Mouse (Mus musculus) ovary, postnatal 36 days (tissue): ENCODE results near the gene Capg.

ENCODE experiments used
- DNase-seq: peaks from one replicate; pipeline ENCODE4 v3.0.0; 2022; ENCODE audit warnings: low spot score, mixed read lengths

Capg gene

DNA sequence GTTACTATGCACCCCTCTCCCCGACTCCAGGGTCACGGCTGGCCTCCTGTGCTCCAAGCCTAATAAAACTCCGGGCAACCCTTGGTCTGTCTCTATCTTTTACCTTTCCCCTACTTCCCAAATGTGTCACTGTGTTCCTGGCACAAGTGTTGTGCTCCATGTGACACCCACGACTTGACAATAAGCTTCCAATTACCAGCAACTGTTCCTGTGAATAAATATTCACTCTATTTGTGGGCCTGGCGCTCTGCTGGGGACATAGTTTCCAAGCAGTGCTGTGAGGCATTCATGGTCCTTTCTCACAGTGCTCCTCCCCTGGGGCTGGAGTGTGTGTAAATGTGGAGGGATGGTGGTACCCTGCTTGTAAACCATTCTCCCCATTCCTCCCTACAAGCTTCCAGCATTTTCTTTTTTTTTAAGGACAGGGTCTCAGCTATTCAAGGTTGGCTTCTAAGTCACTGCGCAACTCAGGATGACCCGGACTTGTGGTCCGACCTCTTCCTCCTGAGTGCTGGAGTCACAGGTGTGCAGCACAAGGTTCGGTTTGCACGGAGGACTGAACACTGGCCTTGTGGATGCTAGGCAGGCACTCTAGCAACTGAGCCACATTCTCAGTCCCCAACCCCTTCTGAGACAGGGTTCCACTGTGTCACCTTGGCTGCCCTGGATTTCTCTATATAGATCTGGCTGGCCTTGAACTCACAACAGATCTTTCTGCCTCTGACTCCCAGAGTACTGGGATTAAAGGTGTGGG lies 26.6 kb downstream of the Capg start:
- DNase-seq = no peak

DNA sequence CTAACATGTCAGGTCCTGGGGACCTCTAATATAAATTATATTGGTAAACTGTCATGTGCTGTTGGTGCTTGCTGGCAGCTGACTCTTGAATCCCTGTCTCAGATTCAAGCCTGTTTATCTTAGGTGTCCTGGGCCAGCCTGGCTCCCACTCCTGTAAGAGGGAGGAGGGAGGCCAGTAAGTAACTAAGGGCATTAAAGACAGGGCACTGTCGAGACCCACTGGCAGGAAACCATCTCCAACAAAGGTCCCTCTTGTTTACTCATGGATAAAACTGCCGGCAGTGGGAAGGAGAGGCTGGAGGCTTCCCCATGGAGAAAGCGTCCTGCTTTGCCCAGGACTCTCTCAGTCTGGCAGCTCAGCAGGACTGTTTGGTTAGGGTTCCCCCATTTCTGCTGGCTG lies 27.6 kb downstream of the Capg start:
- DNase-seq = no peak

DNA sequence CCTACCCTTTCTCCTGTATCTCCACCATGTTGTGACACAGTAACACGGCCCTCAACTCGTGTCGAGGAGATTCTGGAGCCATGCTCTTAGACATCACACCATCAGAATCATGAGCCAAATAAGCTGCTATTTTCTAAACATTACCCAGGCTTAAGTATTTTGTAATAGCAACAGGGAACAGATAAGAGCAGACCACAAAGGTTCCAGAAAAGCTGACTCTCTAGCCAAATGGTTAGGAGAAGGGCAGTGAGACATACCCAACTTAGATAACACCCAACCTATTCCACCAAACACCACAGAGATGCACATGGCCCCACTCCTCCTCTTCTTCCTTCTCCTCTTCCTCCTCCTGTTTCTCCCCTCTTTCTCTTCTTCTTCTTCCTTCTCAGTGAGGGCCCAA lies 31.9 kb downstream of the Capg start:
- DNase-seq = no peak

- DNase-seq = no peak
Measured at GRCm38 (mm10) chr6:72581625-72582382, 37.6 kb downstream of the Capg start.

GRCm38 (mm10) chr6:72583211-72583839 lies 39.1 kb downstream of the Capg start:
- no peak for DNase-seq

GRCm38 (mm10) chr6:72584154-72584553 lies 40.0 kb downstream of the Capg start:
- DNase-seq = no peak

- no peak for DNase-seq
Measured at GRCm38 (mm10) chr6:72586701-72587100, 42.5 kb downstream of the Capg start.

GRCm38 (mm10) chr6:72588307-72588706 lies 44.1 kb downstream of the Capg start:
- DNase-seq = no peak

DNA sequence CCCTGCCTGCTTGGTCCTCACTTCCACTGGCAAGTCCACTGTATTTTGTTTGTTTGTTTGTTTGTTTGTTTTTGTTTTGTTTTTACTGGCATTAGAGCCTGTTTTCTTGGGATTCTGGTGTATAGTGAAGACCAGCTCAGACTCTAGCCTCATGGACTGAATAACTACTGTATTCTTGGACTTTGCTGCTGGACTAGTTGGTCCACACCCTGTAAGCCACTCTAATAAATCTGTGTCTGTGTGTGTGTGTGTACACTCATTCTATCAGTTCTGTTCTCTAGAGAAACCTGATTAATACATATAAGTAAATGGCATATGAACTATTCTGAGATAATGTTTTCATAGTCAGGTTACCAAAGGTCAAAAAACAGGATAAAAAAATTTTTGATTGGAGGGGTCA lies 45.9 kb downstream of the Capg start:
- no peak for DNase-seq

DNA sequence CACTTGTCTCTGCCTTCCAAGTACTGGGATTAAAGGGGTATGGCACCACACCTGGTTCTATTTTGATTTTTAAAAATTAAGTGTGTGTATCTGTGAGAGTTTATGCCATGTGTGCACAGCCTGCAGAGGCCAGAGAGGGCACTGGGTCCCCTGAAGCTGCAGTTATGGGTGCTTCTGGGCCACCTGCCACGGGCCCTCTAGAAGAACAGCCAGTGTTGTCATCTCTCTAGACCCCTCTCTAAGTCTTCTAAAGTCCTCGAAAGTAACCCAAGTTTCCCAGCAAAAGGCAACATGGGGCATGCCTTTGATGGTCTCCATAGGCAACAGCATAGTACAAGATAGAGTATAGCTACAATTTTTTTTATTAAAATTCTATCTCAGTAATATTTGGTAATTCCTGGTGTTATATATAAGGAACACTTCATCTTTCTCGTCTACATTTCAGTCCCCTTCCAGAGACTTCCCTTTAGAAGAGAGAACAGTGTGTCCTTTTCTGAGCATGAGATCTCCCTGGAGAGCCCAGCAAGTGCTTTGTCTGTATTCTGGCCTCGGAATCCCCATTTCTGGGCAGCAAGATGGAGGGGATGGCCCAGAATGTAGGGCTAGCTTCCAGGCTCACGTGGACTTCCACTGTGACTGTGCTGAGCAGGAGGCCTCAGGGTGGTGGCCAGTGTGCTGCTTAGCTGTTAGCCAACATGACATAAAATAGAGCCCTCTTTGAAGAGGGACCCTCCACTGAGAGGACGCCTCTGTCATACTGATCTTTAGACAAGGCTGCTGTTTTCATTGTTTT lies 49.0 kb downstream of the Capg start:
- DNase-seq = no peak

DNA sequence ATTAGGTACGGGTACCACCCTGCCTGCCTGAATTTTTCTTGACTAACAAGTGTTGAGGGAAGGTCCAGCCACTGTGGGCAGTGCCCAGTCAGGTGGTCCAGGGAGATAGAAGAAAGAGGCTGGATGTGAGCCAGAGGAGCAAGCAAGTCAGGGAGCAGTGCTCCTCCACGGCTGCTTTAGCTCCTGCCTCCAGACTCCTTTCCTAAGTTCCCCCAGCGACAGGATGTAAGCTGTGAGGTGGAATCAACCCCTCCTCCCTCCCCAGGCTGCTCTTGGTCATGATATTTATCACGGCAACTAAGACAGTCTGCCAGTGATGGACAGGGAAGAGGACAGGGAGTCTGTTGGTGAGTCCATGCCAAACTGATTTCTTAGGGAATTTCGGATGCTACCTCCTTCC lies 49.7 kb downstream of the Capg start:
- DNase-seq = no peak

- DNase-seq = no peak
Measured at GRCm38 (mm10) chr6:72597083-72597874, 53.1 kb downstream of the Capg start.

DNA sequence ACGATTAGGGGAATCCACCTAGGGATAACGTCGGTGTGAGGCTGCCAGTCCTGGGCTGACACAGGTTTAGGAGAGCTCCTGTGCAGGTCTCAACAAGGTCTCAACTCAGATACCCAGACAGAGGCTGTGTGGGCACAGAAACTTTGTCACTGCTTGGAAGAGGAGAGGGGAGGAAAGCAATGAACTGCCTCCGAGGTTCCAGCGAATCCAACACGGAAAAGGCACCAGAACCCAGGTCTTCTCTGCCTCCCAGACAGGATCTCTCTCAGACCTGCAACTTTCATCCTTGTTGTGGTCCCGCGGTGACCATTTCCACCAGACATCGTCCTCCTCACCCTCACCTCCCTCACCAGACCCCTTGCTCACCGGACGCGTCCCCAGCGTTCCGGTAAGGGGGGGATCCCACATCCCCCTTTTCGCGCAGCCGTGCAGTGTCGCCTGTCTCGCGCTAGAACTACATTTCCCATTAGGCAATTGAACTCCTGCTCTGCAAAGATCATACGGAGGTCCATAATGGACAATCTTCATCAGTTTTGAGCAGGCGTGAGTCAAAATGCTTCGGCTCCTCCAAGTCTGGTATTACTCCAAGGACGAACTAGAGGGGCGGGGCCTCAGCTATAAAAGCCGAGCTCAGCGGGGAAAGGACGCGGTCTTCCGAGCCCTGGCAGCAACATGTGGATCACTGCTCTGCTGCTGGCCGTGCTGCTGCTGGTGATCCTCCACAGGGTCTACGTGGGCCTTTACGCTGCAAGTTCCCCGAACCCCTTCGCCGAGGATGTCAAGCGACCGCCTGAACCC lies 54.0 kb downstream of the Capg start, which contains the start of the genes Elmod3 and Retsat:
Gene Elmod3 (minus strand): TSS at position 458 of the 798 bp plus-strand sequence.
Gene Retsat (plus strand): TSS at position 520 of the 798 bp plus-strand sequence.
- DNase-seq = peak; percentile 95

GRCm38 (mm10) chr6:72598791-72599557 lies 54.8 kb downstream of the Capg start:
- peak; percentile 54 for DNase-seq

DNA sequence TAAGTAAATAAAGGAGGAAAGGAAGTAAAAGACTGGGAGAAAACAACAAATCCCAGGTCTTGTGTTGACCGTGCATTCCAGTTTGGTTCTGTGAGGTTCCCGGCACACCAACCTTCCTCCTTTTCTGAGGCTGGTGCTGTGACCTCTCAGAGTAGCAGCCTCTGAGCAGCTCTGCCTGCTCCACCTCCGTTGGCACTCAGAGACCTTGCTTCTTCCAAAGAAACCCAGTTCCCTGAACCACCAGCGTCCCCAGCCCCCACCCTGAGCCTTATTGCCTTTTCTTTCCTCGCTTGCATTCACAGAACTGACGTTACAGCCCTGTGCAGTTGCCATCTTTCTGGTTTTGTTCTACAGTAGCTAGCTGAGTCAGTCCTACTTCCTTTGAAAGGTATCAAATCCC lies 56.0 kb downstream of the Capg start:
- DNase-seq = no peak

DNA sequence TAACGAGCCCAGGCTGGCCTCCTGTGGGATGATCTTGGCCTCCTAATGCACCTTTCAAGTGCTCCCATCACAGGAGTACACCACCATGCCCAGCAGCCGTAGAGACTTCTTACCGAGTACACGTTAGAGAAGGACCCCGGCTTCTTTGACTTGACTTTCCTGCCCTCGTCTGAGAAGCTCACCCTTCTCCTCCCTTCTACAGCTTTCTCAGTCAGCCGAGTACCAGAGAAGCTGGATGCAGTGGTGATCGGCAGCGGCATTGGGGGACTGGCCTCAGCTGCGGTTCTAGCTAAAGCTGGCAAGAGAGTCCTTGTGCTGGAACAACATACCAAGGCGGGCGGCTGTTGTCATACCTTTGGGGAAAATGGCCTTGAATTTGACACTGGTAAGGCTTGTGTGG lies 56.6 kb downstream of the Capg start:
- DNase-seq = no peak

GRCm38 (mm10) chr6:72601732-72602131 lies 57.5 kb downstream of the Capg start:
- DNase-seq = peak; percentile 71

- no peak for DNase-seq
Measured at GRCm38 (mm10) chr6:72604066-72604465, 59.9 kb downstream of the Capg start.

DNA sequence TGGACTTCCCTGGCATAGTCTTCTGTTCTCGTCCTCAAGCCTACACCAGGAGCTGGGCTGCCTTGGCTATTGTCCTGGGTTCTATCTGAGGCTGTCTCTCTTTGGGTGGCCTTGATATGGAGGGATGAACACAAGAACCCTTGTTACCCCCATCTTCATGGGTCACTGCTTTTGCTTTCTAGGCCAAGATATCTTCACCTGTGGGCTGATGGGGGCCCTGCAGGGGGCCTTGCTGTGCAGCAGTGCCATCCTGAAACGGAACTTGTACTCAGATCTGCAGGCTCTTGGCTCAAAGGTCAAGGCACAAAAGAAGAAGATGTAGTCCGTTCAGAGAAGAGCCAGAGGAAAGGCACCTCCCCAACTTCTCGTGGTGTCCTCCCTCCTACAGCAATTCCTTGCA lies 62.9 kb downstream of the Capg start:
- DNase-seq = no peak

GRCm38 (mm10) chr6:72607676-72608075 lies 63.5 kb downstream of the Capg start:
- DNase-seq = no peak
